Mouse (Mus musculus): ENCODE results near the gene Sympk. TPM values are rescaled to one million over a fixed set of nuclear protein-coding genes. Genes with fewer than 3 reads are reported as not detected.

Gene Sympk
- polyA plus RNA-seq, 1 experiment from 2014 or later = 23.8 TPM

GRCm38 (mm10) chr7:19084277-19084771, 60.1 kb downstream of the Sympk start:
- Histone ChIP-seq H3K4me1 (ENCODE audit: control insufficient read depth, insufficient read depth, low read length) (peaks cover 13% of the 10 kb centered on the region), H3K27ac (replicated peaks; ENCODE audit: low read depth, low read length) (peak overlapping the region; percentile 63), H3K9me3 (ENCODE audit: control insufficient read depth, low read length) (no peaks in the 10 kb centered on the region), H3K4me3 (ENCODE audit: low read depth, low read length) (peak overlapping the region; percentile 28), H3K9ac (ENCODE audit: low read depth, low read length) (peak overlapping the region; percentile 45), H3K36me3 (ENCODE audit: control insufficient read depth, insufficient read depth, low read length) (peaks cover 61% of the 10 kb centered on the region), H3K27me3 (replicated peaks; ENCODE audit: control insufficient read depth, insufficient read depth, low read length) (no peaks in the 10 kb centered on the region), H3K4me2 (ENCODE audit: low read depth, low read length) (peak overlapping the region; percentile 45)
- WGBS = 61% methylated on average over 6 of the region's 6 CpGs
- DNase-seq (ENCODE audit: low spot score) = peak; percentile 53
- no peak; the same call in 1 of the 2 replicates for ATAC-seq (ENCODE audit: low read depth)

- no peaks in the 10 kb centered on the region for H3K27me3 ChIP-seq (replicated peaks; ENCODE audit: control insufficient read depth, insufficient read depth, low read length)
- peak overlapping the region; percentile 45; the same call in 1 of the 2 replicates for H3K9ac ChIP-seq (ENCODE audit: low read depth, low read length)
- WGBS = 26% methylated on average over 9 of the region's 9 CpGs
- ATAC-seq (ENCODE audit: low read depth) = no peak
- DNase-seq (ENCODE audit: low spot score) = no peak
- H3K4me2 ChIP-seq (ENCODE audit: low read depth, low read length) = peak overlapping the region; percentile 30
- H3K27ac ChIP-seq (replicated peaks; ENCODE audit: low read depth, low read length) = 0 out of 2 replicates have a peak overlapping the region, but pooled peaks have one; percentile 48
- peaks cover 13% of the 10 kb centered on the region for H3K4me1 ChIP-seq (ENCODE audit: control insufficient read depth, insufficient read depth, low read length)
- peaks cover 55% of the 10 kb centered on the region for H3K36me3 ChIP-seq (ENCODE audit: control insufficient read depth, insufficient read depth, low read length)
- H3K4me3 ChIP-seq (ENCODE audit: low read depth, low read length) = peak overlapping the region; percentile 13
- no peaks in the 10 kb centered on the region for H3K9me3 ChIP-seq (ENCODE audit: control insufficient read depth, low read length)
Observed at GRCm38 (mm10) chr7:19084921-19085473, 60.8 kb downstream of the Sympk start.

- Histone ChIP-seq H3K4me2 (ENCODE audit: low read depth, low read length) (peak overlapping the region; percentile 30), H3K27ac (replicated peaks; ENCODE audit: low read depth, low read length) (no peak overlapping the region), H3K9ac (ENCODE audit: low read depth, low read length) (peak overlapping the region; percentile 45; the same call in 1 of the 2 replicates), H3K27me3 (replicated peaks; ENCODE audit: control insufficient read depth, insufficient read depth, low read length) (no peaks in the 10 kb centered on the region), H3K4me3 (ENCODE audit: low read depth, low read length) (peak overlapping the region; percentile 13), H3K36me3 (ENCODE audit: control insufficient read depth, insufficient read depth, low read length) (peaks cover 55% of the 10 kb centered on the region), H3K4me1 (ENCODE audit: control insufficient read depth, insufficient read depth, low read length) (peaks cover 13% of the 10 kb centered on the region), H3K9me3 (ENCODE audit: control insufficient read depth, low read length) (no peaks in the 10 kb centered on the region)
- 11% methylated on average over 6 of the region's 6 CpGs for WGBS
- no peak for DNase-seq (ENCODE audit: low spot score)
- ATAC-seq (ENCODE audit: low read depth) = no peak
Observed at GRCm38 (mm10) chr7:19085495-19085894, 61.3 kb downstream of the Sympk start.

- 17% methylated on average over 14 of the region's 14 CpGs for WGBS
- DNase-seq (ENCODE audit: low spot score) (peak; percentile 58), ATAC-seq (ENCODE audit: low read depth) (no peak)
- 0 out of 2 replicates have a peak overlapping the region, but pooled peaks have one; percentile 13 for H3K4me3 ChIP-seq (ENCODE audit: low read depth, low read length)
- peaks cover 55% of the 10 kb centered on the region for H3K36me3 ChIP-seq (ENCODE audit: control insufficient read depth, insufficient read depth, low read length)
- H3K9ac ChIP-seq (ENCODE audit: low read depth, low read length) = no peak overlapping the region
- H3K9me3 ChIP-seq (ENCODE audit: control insufficient read depth, low read length) = no peaks in the 10 kb centered on the region
- no peaks in the 10 kb centered on the region for H3K27me3 ChIP-seq (replicated peaks; ENCODE audit: control insufficient read depth, insufficient read depth, low read length)
- H3K4me2 ChIP-seq (ENCODE audit: low read depth, low read length) = peak overlapping the region; percentile 30
- peaks cover 13% of the 10 kb centered on the region for H3K4me1 ChIP-seq (ENCODE audit: control insufficient read depth, insufficient read depth, low read length)
- no peak overlapping the region for H3K27ac ChIP-seq (replicated peaks; ENCODE audit: low read depth, low read length)
Observed at GRCm38 (mm10) chr7:19086042-19086441, 61.9 kb downstream of the Sympk start.

- Histone ChIP-seq H3K9ac (ENCODE audit: low read depth, low read length) (no peak overlapping the region), H3K36me3 (ENCODE audit: control insufficient read depth, insufficient read depth, low read length) (peaks cover 55% of the 10 kb centered on the region), H3K4me3 (ENCODE audit: low read depth, low read length) (no peak overlapping the region), H3K4me2 (ENCODE audit: low read depth, low read length) (no peak overlapping the region), H3K9me3 (ENCODE audit: control insufficient read depth, low read length) (no peaks in the 10 kb centered on the region), H3K27ac (replicated peaks; ENCODE audit: low read depth, low read length) (no peak overlapping the region), H3K4me1 (ENCODE audit: control insufficient read depth, insufficient read depth, low read length) (peaks cover 13% of the 10 kb centered on the region), H3K27me3 (replicated peaks; ENCODE audit: control insufficient read depth, insufficient read depth, low read length) (no peaks in the 10 kb centered on the region)
- DNase-seq (ENCODE audit: low spot score) = no peak
- 63% methylated on average over 18 of the region's 18 CpGs for WGBS
- ATAC-seq (ENCODE audit: low read depth) = no peak
Observed at GRCm38 (mm10) chr7:19086760-19087159, 62.6 kb downstream of the Sympk start.

GRCm38 (mm10) chr7:19088813-19089212, 64.6 kb downstream of the Sympk start:
- Histone ChIP-seq H3K4me2 (ENCODE audit: low read depth, low read length) (no peak overlapping the region), H3K36me3 (ENCODE audit: control insufficient read depth, insufficient read depth, low read length) (peaks cover 40% of the 10 kb centered on the region), H3K4me3 (ENCODE audit: low read depth, low read length) (no peak overlapping the region), H3K27ac (replicated peaks; ENCODE audit: low read depth, low read length) (no peak overlapping the region), H3K4me1 (ENCODE audit: control insufficient read depth, insufficient read depth, low read length) (peaks cover 15% of the 10 kb centered on the region), H3K9ac (ENCODE audit: low read depth, low read length) (no peak overlapping the region), H3K27me3 (replicated peaks; ENCODE audit: control insufficient read depth, insufficient read depth, low read length) (no peaks in the 10 kb centered on the region), H3K9me3 (ENCODE audit: control insufficient read depth, low read length) (no peaks in the 10 kb centered on the region)
- DNase-seq (ENCODE audit: low spot score) (peak; percentile 72), ATAC-seq (ENCODE audit: low read depth) (no peak)
- 40% methylated on average over 10 of the region's 10 CpGs for WGBS

GRCm38 (mm10) chr7:19091913-19092312, 67.7 kb downstream of the Sympk start:
- no peak for ATAC-seq (ENCODE audit: low read depth)
- Histone ChIP-seq H3K4me2 (ENCODE audit: low read depth, low read length) (peak overlapping the region; percentile 91), H3K9me3 (ENCODE audit: control insufficient read depth, low read length) (no peaks in the 10 kb centered on the region), H3K9ac (ENCODE audit: low read depth, low read length) (peak overlapping the region; percentile 31), H3K36me3 (ENCODE audit: control insufficient read depth, insufficient read depth, low read length) (peaks cover 44% of the 10 kb centered on the region), H3K27ac (replicated peaks; ENCODE audit: low read depth, low read length) (no peak overlapping the region), H3K4me1 (ENCODE audit: control insufficient read depth, insufficient read depth, low read length) (peaks cover 16% of the 10 kb centered on the region), H3K27me3 (replicated peaks; ENCODE audit: control insufficient read depth, insufficient read depth, low read length) (no peaks in the 10 kb centered on the region), H3K4me3 (ENCODE audit: low read depth, low read length) (0 out of 2 replicates have a peak overlapping the region, but pooled peaks have one; percentile 80)
- DNase-seq (ENCODE audit: low spot score) = no peak
- 34% methylated on average over 12 of the region's 17 CpGs for WGBS

GRCm38 (mm10) chr7:19092381-19093173, 68.4 kb downstream of the Sympk start:
- DNase-seq (ENCODE audit: low spot score) = peak; percentile 96
- WGBS = 3% methylated on average over 34 of the region's 38 CpGs
- H3K4me1 ChIP-seq (ENCODE audit: control insufficient read depth, insufficient read depth, low read length) = peaks cover 22% of the 10 kb centered on the region
- ATAC-seq (ENCODE audit: low read depth) = peak; percentile 62
- peak overlapping the region; percentile 80 for H3K4me3 ChIP-seq (ENCODE audit: low read depth, low read length)
- H3K36me3 ChIP-seq (ENCODE audit: control insufficient read depth, insufficient read depth, low read length) = peaks cover 44% of the 10 kb centered on the region
- no peaks in the 10 kb centered on the region for H3K9me3 ChIP-seq (ENCODE audit: control insufficient read depth, low read length)
- H3K27me3 ChIP-seq (replicated peaks; ENCODE audit: control insufficient read depth, insufficient read depth, low read length) = no peaks in the 10 kb centered on the region
- peak overlapping the region; percentile 91 for H3K4me2 ChIP-seq (ENCODE audit: low read depth, low read length)
- peak overlapping the region; percentile 98 for H3K27ac ChIP-seq (replicated peaks; ENCODE audit: low read depth, low read length)
- H3K9ac ChIP-seq (ENCODE audit: low read depth, low read length) = peak overlapping the region; percentile 61

Data from embryonic facial prominence, embryonic 14.5 days (tissue).